Mouse (Mus musculus) hindbrain, embryonic 14.5 days (tissue): ENCODE measurements around the gene Nabp1. TPM values are rescaled to one million over a fixed set of nuclear protein-coding genes. Genes with fewer than 3 reads are reported as not detected.

Experiments used
- ATAC-seq: fragments of 200-750 bp; cut with Nextera tagmentation; 2 replicates; pipeline ENCODE4 v1.8.0; 2017; ENCODE audit warnings: moderate number of reproducible peaks, mild to moderate bottlenecking, moderate TSS enrichment, moderate library complexity; ENCODE audit not compliant: low FRiP score
- DNase-seq: peaks from one replicate; pipeline ENCODE4 v3.0.0-alpha.2; 2015; ENCODE audit warnings: low spot score
- H3K27ac ChIP-seq: fragments of 300-500 bp; sonication (generic); 2 replicates; pipeline ENCODE4 v1.5.1; 2014; ENCODE audit warnings: mild to moderate bottlenecking, moderate library complexity
- H3K27me3 ChIP-seq: fragments of 300-500 bp; sonication (generic); 2 replicates; pipeline ENCODE4 v1.6.1; 2014; ENCODE audit warnings: mild to moderate bottlenecking, low read length, mixed read lengths; ENCODE audit not compliant: control insufficient read depth, insufficient read depth
- H3K36me3 ChIP-seq: fragments of 300-500 bp; sonication (generic); replicated peaks from 2 replicates; pipeline ENCODE4 v1.6.1; 2014; ENCODE audit not compliant: control insufficient read depth, insufficient read depth
- H3K4me1 ChIP-seq: fragments of 300-500 bp; sonication (generic); replicated peaks from 2 replicates; pipeline ENCODE4 v1.6.1; 2014; ENCODE audit warnings: antibody characterized with exemption, low read length, mixed read lengths; ENCODE audit not compliant: control insufficient read depth, insufficient read depth
- H3K4me2 ChIP-seq: fragments of 300-500 bp; sonication (generic); replicated peaks from 2 replicates; pipeline ENCODE4 v1.6.1; 2014; ENCODE audit warnings: mild to moderate bottlenecking, moderate library complexity
- H3K4me3 ChIP-seq: fragments of 300-500 bp; sonication (generic); replicated peaks from 2 replicates; pipeline ENCODE4 v1.5.1; 2014; ENCODE audit warnings: mild to moderate bottlenecking, low read length
- H3K9ac ChIP-seq: fragments of 300-500 bp; sonication (generic); 2 replicates; pipeline ENCODE4 v1.6.1; 2014
- H3K9me3 ChIP-seq: fragments of 300-500 bp; sonication (generic); 2 replicates; pipeline ENCODE4 v1.6.1; 2016; ENCODE audit warnings: low read length; ENCODE audit not compliant: control insufficient read depth
- WGBS: fragments of 180-500 bp; shearing (Covaris S2); extraction: QIAGEN DNeasy Blood & Tissue Kit; methylation state at CpG from one replicate; pipeline ENCODE4 v1.1.7; 2014; 5-methylcytosine and 5-hydroxymethylcytosine counted together
- polyA plus RNA-seq: library from polyadenylated mRNA; unstranded; fragments of >200 nt; fragmentation: Nextera tagmentation; extraction: Ambion mirVana; gene quantifications from 2 replicates; pipeline ENCODE4 v1.2.1, GENCODE M21; 2014

Gene Nabp1
- polyA plus RNA-seq, 1 experiment from 2014 or later: 9.0 TPM

DNA sequence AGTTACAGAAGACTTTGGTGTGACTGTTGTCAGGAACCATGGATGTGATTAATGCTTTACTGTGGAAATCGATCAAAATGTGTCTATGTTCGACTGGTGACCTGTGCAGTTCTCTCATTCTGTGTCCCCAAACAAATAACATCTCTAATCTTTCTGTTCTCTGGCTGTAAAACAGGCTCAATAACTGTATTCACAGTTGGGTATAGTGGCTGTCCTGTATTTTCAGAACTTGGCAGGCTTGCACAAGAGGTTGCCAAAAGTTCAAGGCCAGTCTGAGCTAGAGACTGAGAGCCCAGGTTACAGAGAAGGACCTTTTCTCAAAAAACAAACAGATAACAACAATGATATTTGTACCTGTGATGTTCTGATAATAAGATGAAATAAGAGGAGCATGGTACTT, 34.1 kb upstream of the Nabp1 start:
- Histone ChIP-seq H3K36me3 (no peaks in the 10 kb centered on the region), H3K9me3 (no peaks in the 10 kb centered on the region), H3K4me3 (no peak overlapping the region), H3K9ac (no peak overlapping the region), H3K27me3 (no peaks in the 10 kb centered on the region), H3K27ac (no peak overlapping the region), H3K4me2 (no peak overlapping the region), H3K4me1 (no peaks in the 10 kb centered on the region)
- DNase-seq: no peak
- ATAC-seq: no peak
- 93% methylated on average over 2 of the region's 2 CpGs for WGBS

DNA sequence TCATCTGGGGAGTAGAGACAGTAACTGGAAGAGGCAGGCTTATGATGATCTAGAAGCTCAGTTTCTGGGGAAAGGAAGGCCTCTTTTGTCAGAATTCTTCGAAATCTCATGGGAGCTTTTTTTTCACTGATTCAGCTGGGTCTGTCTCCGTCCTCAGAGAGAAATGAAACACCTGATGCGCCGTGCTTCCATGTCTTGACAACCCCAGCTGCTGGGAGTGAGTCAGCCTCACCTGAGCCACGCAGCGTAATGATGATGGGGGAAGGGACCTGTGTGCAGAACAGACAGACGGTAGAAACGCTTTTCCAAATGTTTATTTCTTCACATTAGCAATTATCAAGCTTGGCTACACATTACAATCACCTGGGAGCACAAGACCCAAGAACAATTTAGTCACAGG, 31.6 kb upstream of the Nabp1 start:
- ATAC-seq (no peak), DNase-seq (no peak)
- Histone ChIP-seq H3K27me3 (no peaks in the 10 kb centered on the region), H3K9ac (no peak overlapping the region), H3K9me3 (no peaks in the 10 kb centered on the region), H3K4me2 (no peak overlapping the region), H3K36me3 (no peaks in the 10 kb centered on the region), H3K4me3 (no peak overlapping the region), H3K27ac (no peak overlapping the region), H3K4me1 (no peaks in the 10 kb centered on the region)
- 77% methylated on average over 8 of the region's 8 CpGs for WGBS

DNA sequence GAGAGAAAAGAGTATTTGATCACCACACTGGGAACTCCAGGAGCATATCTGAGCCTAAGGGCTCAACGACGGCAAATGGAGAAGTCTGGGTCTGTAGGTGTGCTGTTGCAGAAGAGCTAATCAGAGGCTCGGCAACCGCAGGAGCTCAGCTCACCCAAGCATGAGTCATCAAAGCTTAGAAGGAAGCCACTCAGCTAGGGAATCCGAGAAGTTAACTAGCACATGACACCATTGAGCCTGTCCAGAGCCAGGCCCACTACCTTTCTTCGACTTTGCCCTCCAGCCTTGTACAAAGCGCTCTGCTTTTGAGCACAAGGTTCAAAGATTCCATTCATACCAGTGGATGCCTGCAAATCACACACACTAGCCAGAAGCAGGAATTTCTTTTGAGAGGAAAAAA, 30.9 kb upstream of the Nabp1 start:
- WGBS: 36% methylated on average over 7 of the region's 7 CpGs
- no peak for ATAC-seq
- no peak overlapping the region for H3K4me3 ChIP-seq
- no peaks in the 10 kb centered on the region for H3K9me3 ChIP-seq
- no peaks in the 10 kb centered on the region for H3K27me3 ChIP-seq
- DNase-seq: no peak
- no peaks in the 10 kb centered on the region for H3K4me1 ChIP-seq
- no peak overlapping the region for H3K9ac ChIP-seq
- no peak overlapping the region for H3K4me2 ChIP-seq
- H3K36me3 ChIP-seq: no peaks in the 10 kb centered on the region
- H3K27ac ChIP-seq: no peak overlapping the region

DNA sequence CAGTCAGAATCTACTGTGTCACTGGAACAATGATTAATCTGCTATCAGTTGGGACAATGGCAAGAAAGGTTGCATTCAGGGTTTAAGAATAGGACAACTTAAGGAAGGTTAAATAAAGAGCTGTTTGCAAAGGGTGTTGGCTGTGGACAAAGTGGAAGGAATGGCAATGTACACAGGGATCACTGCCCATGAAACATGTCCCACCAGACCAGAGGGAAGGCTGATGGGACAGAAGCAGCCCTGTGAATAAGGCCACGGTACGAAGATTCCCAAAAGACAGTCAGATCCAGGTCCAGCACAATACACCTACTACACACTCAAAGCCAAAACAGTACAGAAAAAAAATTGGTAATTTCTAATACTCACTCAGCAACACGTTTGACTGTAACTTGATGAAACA, 30.3 kb upstream of the Nabp1 start:
- no peaks in the 10 kb centered on the region for H3K4me1 ChIP-seq
- no peak overlapping the region for H3K27ac ChIP-seq
- H3K4me2 ChIP-seq: no peak overlapping the region
- no peak for DNase-seq
- H3K27me3 ChIP-seq: no peaks in the 10 kb centered on the region
- H3K9me3 ChIP-seq: no peaks in the 10 kb centered on the region
- no peaks in the 10 kb centered on the region for H3K36me3 ChIP-seq
- ATAC-seq: no peak
- 56% methylated on average over 3 of the region's 3 CpGs for WGBS
- no peak overlapping the region for H3K9ac ChIP-seq
- H3K4me3 ChIP-seq: no peak overlapping the region

DNA sequence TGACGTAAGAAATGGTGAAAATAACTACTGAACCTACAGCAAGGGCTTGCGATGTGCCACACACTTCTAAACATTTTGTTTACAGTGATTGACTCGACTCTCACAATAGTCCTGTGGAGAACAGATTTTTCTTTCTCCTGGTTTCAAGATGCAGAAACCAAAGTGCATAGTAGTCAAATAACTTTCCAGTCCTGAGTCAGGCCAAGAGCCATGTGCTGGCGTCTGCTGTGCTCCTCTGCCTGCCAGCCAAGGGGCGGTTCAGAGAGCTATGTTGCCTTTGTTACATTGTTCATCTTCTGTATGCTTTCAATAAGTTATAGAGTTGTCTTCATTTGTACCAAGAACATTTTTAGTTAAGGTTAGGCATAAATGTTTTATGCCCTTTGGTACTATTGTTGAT, 29.2 kb upstream of the Nabp1 start:
- no peak for ATAC-seq
- no peaks in the 10 kb centered on the region for H3K36me3 ChIP-seq
- DNase-seq: no peak
- H3K27me3 ChIP-seq: no peaks in the 10 kb centered on the region
- no peak overlapping the region for H3K4me3 ChIP-seq
- no peaks in the 10 kb centered on the region for H3K4me1 ChIP-seq
- H3K9me3 ChIP-seq: no peaks in the 10 kb centered on the region
- WGBS: 77% methylated on average over 5 of the region's 5 CpGs
- H3K9ac ChIP-seq: no peak overlapping the region
- H3K27ac ChIP-seq: no peak overlapping the region
- H3K4me2 ChIP-seq: no peak overlapping the region

DNA sequence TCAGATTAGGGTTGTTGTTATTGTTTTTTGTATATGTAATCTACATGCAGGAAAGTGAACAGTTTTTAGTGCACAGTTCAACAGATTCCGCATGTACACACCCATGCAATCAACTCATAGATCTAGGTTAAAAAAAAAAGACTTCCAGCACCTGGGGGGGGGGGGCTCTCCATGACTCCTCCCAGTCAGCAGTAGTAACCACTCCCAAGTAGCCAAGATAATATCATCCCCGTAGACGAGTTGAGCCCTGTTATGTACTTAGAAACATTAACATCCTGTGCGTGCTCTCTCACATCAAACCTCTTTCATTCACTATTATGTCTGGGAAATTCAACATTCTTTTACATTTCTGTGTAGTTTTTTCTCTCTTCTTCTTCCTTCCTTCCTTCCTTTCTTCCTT, 28.0 kb upstream of the Nabp1 start:
- H3K4me3 ChIP-seq: no peak overlapping the region
- H3K4me2 ChIP-seq: no peak overlapping the region
- no peak for ATAC-seq
- H3K27me3 ChIP-seq: no peaks in the 10 kb centered on the region
- DNase-seq: no peak
- WGBS: 90% methylated on average over 4 of the region's 4 CpGs
- no peaks in the 10 kb centered on the region for H3K9me3 ChIP-seq
- H3K9ac ChIP-seq: no peak overlapping the region
- H3K27ac ChIP-seq: no peak overlapping the region
- no peaks in the 10 kb centered on the region for H3K36me3 ChIP-seq
- no peaks in the 10 kb centered on the region for H3K4me1 ChIP-seq

DNA sequence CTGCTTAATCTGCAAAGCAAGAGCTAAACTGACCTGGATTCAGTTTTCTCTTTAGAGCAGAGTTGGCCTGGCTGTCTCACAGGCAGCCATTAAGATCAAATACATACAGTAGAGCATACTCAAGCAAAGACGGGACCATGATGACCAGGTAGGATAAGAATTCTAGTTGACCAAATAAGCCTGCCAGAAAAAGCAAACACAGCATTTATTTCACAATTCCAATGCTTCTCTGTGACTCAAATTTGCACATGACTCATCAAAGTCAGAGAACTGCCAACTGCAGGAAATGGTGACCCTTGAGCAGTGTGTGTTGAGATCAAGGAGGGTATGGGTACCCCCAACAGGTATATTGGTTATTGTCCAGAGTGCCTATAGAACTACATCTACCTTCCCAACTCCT, 27.4 kb upstream of the Nabp1 start:
- no peaks in the 10 kb centered on the region for H3K4me1 ChIP-seq
- ATAC-seq: no peak
- H3K27ac ChIP-seq: no peak overlapping the region
- no peak overlapping the region for H3K4me2 ChIP-seq
- no peak overlapping the region for H3K9ac ChIP-seq
- H3K9me3 ChIP-seq: no peaks in the 10 kb centered on the region
- no peak for DNase-seq
- no peaks in the 10 kb centered on the region for H3K36me3 ChIP-seq
- 94% methylated on average over 1 of the region's 1 CpGs for WGBS
- H3K4me3 ChIP-seq: no peak overlapping the region
- H3K27me3 ChIP-seq: no peaks in the 10 kb centered on the region

DNA sequence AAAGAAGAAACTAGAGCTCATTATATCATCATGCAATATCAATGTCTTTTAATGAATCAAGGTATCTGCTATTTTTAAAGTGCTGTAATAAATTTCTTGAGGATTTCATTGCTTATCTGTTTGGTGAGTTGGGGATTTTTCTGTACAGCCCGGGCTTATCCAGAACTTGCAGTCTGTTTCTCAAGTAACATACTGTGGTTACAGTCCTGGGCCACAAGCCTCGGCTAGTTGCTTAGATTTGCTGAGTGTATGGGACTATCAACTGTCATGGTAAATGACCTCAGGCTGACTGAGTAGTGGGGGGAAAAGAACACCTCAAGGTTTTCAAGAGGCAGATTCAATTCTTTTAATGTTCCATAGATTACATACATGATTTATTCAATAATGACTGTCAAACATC, 24.8 kb upstream of the Nabp1 start:
- Histone ChIP-seq H3K4me2 (no peak overlapping the region), H3K27me3 (no peaks in the 10 kb centered on the region), H3K9me3 (no peaks in the 10 kb centered on the region), H3K4me1 (no peaks in the 10 kb centered on the region), H3K9ac (no peak overlapping the region), H3K36me3 (no peaks in the 10 kb centered on the region), H3K27ac (no peak overlapping the region), H3K4me3 (no peak overlapping the region)
- WGBS: 92% methylated on average over 2 of the region's 2 CpGs
- DNase-seq (no peak), ATAC-seq (no peak)

DNA sequence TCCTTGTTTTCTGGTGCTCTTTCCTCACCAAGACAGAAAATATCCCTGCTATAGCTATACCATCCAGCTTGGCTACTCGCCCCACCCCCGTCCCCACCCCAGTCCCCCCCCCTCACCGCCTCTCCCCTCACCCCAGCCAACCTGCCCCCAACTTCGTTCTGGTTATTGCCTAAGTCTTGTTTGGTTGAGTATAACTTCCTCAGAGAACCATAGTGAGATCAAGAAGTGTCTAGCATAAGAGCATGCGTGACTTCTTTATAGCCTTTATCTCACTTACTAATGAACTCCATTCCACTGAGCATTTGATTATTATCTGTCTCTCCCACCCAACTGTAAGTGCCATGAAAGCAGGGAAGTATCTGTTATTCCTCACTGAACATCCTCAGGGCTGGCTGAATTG, 24.1 kb upstream of the Nabp1 start:
- H3K4me3 ChIP-seq: no peak overlapping the region
- no peaks in the 10 kb centered on the region for H3K36me3 ChIP-seq
- DNase-seq: no peak
- no peak overlapping the region for H3K4me2 ChIP-seq
- no peaks in the 10 kb centered on the region for H3K9me3 ChIP-seq
- no peak overlapping the region for H3K9ac ChIP-seq
- H3K4me1 ChIP-seq: no peaks in the 10 kb centered on the region
- WGBS: 89% methylated on average over 5 of the region's 5 CpGs
- no peaks in the 10 kb centered on the region for H3K27me3 ChIP-seq
- no peak for ATAC-seq
- no peak overlapping the region for H3K27ac ChIP-seq

DNA sequence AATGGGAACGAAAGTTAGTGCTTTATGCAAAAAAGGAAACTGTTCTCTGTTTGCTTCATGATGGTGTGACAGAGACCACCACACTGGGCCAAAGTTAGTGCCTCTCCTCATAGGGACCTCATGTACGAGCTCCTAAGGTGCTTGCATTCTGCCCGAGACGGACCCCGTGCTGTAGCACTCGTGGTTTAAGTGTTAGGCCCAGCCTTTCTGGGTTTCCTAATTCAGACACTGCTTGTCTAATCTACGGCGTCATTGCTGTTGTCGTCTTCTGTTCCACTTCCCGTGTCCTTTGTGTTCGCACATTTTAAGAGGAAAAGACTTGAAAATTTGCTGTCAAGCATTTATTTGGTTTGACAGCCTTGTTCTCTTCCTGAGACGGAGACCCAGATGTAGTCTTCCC, 23.0 kb upstream of the Nabp1 start:
- Histone ChIP-seq H3K27ac (no peak overlapping the region), H3K27me3 (no peaks in the 10 kb centered on the region), H3K4me2 (no peak overlapping the region), H3K36me3 (no peaks in the 10 kb centered on the region), H3K4me1 (no peaks in the 10 kb centered on the region), H3K9me3 (no peaks in the 10 kb centered on the region), H3K9ac (no peak overlapping the region), H3K4me3 (no peak overlapping the region)
- WGBS: 80% methylated on average over 12 of the region's 12 CpGs
- DNase-seq (no peak), ATAC-seq (no peak)
